Mouse (Mus musculus): ENCODE measurements around the gene Arl16. TPM values are rescaled to one million over a fixed set of nuclear protein-coding genes. Genes with fewer than 3 reads are reported as not detected.
"Not testable (repeated sequence)": the region's sequence is repeated elsewhere in the genome, so short reads cannot be mapped to it uniquely, and the experiment has no call there.

Arl16 gene
- 7.7 and 9.4 TPM in 2 replicates for total RNA-seq (2017)

DNA sequence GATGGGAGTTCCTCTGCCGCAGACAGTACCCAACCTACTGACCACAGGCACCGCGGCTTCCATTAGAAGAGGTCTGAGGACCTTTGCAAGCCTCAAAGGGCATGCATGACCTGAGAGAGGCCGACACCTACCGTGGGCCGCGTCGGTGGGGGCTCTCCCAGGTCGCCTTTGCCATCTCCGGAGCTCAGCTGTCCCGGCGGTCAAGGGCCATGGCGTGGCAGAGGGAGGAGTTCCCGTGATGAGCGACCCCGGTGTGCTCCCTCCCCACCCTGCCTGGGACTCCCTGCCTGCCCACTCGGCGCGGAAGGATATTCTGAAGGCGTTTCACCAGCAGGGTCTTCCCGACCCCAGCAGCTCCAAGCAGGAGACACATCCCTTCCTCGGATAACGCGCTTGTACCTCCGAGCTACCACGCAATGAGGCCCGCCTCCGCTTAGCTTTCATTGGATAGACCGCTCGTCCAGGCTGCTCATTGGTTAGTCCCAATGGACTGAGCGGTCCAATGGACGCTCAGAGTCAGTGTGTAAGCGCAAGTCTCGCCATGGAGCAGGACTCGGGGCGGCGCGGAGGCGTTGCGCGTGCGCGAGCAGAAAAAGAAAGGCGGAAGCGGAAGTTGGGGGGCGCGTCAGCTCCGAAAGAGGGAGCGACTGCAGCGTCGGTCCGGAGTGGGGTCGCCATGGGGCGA, at the start of gene Arl16:
Gene Arl16 (minus strand): TSS at position 557 of the 685 bp plus-strand sequence.
- ATAC-seq (replicated peaks; ENCODE audit: low read depth, poor library complexity, severe bottlenecking) = peak; percentile 98

DNA sequence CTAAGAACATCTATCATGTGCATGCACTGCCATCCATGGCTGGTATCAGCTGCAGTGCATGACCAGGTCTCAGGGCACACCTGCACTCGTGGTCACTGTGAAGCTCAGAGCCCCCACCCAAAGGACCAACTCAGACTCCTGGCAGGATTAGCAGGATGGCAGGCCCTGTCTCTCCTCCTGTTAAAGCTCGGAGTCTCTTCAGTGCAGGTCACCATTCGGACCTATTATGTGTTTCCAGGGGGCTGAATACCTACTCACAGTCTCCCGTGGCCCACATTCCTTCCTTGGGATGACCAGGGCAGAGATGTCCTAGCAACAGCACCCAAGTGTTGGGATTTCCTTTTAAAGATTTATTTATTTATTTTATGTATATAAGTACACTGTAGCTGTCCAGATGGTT, 49.7 kb upstream of the Arl16 start:
- ATAC-seq (replicated peaks; ENCODE audit: low read depth, poor library complexity, severe bottlenecking) = no peak

DNA sequence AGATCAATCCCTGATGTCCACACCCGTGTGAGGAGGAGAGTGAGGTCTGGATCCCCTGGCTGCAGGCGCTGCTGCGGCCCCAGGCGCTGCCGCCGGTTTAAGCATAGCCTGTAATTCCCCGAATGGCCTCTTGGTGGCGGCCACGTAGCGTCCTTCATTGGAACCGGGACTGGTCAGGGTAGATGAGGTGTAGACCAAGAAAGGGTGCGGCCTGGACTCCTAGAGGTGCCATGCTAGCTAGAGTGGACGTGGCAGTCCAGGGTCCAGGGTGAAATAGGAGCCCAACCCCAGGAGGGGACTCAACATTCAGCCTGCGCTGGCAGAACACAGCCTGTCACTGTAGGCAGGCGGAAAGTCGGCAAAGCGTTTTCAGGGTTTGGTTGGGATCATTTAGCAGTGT, 48.2 kb upstream of the Arl16 start:
- peak; percentile 69 for ATAC-seq (replicated peaks; ENCODE audit: low read depth, poor library complexity, severe bottlenecking)

DNA sequence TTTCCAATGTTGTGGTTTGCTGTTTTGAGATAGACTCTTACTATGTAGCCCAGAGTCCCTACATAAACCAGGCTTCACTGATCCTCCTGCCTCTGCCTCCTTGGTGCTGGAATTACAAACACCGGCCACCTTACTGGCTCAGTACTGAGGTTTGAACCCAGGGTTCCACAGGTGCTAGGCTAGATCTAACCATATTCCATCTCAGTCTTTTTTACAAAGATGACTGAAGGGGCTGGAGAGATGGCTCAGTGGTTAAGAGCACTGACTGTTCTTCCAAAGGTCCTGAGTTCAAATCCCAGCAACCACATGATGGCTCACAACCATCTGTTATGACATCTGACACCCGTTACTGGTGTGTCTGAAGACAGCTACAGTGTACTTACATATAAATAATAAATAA, 46.9 kb upstream of the Arl16 start:
- not testable (repeated sequence) for ATAC-seq (replicated peaks; ENCODE audit: low read depth, poor library complexity, severe bottlenecking)

DNA sequence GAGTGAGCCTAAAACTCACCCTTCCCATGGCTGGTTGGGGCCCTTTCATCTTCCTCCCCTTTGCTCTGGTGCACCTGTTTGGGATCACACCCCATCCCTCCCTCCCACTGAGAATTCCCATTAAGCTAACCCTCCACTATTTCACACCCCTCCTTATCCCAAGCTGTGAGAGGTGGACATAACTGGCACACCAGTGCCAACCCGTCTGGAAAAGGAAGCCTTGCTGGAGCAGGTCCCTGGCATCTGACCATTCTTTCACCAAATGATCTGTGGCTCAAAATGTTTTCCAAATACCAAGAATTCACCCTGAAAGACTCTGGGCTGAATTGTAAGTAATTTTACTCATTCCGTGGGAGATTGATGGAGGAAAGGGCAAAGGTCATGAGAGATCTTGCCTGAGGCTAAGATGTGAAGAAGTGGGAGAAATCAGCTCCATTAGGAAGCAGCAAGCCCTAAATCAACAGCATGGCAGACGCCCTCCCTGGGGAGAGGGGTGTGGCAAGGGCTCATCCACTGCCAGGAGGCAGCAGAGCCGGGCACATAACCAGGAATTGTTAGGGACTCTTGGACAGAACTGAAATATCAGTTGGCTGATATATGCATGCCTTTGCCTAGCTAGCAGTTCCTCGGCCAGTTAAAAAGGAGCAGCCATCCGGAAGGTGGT, 45.5 kb upstream of the Arl16 start:
- ATAC-seq (replicated peaks; ENCODE audit: low read depth, poor library complexity, severe bottlenecking) = no peak

DNA sequence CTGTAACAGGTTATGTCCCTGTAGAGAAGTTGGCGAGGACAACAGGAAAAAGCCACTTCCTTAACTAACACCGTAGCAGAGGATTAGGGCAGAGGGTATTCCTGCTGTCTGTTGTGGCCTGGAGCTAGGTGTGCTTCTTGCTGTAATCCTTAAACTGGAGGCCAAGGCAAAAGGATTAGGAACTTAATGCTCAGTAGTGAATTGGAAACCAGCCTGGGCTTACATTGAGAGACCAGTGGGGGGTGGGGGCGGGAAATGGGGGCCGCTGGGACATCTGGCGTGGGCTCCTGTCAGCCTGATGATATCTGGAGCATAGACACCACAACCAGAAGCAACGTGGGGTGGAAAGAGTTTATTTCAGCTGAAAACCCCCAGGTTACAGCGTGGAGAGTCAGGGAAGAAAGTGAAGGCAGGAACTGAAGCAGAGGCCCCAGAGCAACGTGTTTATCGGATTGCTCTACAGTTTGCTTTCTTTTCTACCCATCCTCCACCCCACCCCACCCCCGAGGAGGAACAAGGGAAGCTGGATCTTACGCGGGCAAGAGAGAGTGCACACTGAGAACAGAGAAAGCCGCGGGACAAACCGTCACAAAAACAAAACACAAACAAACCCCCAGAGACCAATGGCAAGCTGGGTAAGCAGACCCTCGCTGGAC, 43.1 kb upstream of the Arl16 start:
- peak; percentile 77 for ATAC-seq (replicated peaks; ENCODE audit: low read depth, poor library complexity, severe bottlenecking)

DNA sequence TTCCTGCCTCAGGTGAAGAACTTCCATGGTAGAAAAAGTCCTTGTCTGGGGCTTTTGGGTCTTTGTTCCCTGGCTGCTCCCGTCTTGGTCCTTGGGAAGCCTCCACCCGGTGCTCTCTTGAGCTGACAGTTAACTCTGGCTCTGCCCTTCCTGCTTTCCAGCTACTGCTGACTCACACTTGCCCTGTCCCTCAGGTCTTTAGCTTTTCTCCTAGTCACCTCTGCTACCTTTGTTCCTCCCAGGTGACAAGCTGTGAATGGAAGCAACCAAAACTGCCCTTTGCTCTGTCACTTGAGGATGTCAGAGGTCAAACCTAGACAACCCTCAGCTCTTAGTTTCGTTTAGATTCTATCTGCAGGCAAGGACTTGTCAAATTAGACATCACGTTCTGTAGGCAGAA, 42.5 kb upstream of the Arl16 start:
- no peak for ATAC-seq (replicated peaks; ENCODE audit: low read depth, poor library complexity, severe bottlenecking)

DNA sequence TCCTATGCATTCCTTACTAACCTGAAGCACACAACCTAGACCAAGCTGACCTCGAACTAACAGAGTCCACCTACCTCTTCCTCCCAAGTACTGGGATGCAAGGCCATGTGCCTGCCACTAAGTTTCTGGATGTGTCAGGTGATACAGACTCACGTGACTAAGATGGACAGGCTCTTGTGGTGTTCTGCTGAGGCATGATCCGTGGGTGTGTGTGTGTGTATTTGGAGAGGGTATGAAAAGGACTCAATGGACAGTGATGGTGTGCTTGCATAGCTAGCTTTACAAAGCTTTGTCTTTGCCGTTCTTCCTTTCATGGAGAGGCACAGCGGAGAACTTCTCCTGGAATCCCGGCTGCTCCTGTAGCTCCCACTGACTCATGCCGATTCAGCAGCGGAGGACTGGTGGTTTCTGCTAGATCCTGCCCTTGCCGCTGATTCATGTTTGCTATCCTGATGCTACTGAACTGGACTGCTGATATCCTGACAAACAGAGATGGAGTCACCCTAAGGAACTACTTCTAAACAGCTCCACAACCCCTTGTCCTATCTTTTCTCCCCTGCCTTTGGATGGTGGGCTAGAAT, 41.0 kb upstream of the Arl16 start:
- ATAC-seq (replicated peaks; ENCODE audit: low read depth, poor library complexity, severe bottlenecking) = no peak

DNA sequence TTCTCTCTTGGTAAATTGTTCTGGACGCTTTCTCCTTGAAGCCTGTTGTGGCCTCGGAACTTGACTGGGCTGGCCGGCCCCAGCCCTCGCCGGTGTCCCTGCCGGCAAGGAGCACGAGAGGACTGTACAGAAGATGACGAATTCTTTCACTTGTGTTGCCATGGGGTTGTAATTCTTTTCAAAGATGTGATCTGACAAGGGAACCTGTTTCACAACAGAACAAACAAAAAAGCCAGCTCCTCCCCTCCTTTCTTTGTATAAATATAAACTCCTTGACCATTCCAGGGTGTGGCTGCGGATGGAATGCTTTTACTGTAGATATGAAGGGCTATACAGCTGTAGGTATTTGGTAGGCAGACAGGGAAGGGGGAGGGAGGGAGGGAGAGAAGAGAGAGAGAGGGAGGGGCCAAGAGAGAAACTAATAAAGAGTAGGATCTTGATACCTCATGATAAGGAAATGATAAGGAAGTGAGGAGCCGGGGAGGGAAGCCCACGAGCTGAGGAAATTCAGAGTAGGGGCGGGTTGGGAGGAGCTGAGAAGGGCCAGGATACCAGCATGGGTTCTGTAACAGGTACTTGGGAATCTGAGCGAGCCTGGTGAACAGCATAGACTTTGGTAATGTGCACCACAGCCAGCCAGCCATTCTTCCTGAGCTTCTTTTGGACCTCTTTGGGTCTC, 40.3 kb upstream of the Arl16 start:
- ATAC-seq (replicated peaks; ENCODE audit: low read depth, poor library complexity, severe bottlenecking) = no peak

DNA sequence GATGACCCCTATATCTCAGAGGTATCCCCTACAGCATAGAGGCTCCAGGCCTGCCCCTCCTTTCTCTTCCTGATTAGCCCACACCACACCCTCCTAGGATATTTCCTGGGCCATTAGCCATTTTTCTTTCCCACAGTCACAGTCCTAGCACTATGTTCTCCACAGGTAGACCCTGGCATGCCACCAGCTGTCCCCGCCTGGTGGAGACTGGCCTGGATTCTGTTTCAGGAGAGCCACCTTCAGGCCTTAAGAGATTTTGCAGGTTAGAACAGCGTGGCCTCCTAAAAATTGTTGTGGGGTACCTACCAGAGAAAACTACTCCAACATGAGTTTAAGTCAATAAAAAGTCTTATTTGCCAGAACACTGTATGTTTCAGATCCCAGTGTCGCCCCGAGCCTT, 39.5 kb upstream of the Arl16 start:
- ATAC-seq (replicated peaks; ENCODE audit: low read depth, poor library complexity, severe bottlenecking) = 0 out of 2 replicates have a peak, but pooled peaks have one; percentile 34

DNA sequence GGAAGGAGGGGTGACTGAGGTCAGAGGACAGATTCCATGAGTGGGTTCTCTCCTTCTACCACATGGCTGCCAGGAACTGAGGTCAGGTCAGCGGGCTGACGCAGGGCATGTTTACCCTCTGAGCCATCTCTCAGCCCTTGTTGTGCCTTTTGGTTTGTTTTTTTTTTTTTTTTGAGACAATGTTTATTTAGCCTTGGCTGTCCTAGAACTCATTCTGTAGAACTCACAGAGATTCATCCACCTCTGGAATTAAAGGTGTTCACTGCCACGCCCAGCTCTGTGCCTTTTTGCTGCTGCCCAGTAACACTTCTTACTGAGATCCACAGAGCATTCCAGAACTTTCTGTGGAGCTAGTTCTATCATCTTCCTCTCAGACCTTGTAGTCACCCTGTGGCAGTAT, 38.3 kb upstream of the Arl16 start:
- ATAC-seq (replicated peaks; ENCODE audit: low read depth, poor library complexity, severe bottlenecking) = no peak

DNA sequence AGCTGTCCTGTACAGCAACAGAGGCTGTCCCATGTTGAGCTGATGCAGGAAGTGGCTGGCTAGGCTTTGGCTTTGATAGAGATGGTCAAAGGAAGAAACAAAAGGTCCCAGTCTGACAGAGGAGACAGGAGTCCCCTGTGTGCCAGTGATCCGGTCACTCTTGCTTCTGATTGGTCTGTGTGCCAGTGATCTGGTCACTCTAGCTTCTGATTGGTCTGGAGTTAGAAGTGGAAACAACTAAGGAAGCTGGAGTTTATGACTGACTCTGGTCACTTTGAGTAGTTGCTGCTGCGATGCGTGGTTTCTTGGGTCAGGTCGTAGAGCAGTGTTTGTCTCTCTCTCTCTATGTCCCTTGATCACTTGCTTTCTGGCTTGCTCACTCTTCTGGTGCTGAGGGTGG, 34.3 kb upstream of the Arl16 start:
- peak; percentile 7; the same call in 1 of the 2 replicates for ATAC-seq (replicated peaks; ENCODE audit: low read depth, poor library complexity, severe bottlenecking)

DNA sequence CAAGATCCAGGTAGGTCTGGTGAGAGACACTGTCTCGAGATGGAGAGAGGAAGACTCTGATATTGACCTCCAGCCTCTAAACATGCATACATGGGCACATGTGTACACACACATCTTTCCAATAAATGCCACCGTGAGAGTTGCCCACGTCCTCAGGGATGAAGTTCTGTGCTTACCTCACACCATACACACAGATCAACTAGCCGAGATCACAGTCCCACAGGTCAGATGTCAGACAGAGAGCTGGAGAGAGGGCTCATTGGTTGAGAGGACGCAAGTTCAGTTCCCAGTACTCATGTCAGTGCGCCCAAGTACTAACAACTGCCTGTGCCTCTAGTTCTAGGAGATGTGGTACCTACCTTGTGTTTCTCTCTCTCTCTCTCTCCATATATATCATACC, 33.6 kb upstream of the Arl16 start:
- ATAC-seq (replicated peaks; ENCODE audit: low read depth, poor library complexity, severe bottlenecking) = no peak

DNA sequence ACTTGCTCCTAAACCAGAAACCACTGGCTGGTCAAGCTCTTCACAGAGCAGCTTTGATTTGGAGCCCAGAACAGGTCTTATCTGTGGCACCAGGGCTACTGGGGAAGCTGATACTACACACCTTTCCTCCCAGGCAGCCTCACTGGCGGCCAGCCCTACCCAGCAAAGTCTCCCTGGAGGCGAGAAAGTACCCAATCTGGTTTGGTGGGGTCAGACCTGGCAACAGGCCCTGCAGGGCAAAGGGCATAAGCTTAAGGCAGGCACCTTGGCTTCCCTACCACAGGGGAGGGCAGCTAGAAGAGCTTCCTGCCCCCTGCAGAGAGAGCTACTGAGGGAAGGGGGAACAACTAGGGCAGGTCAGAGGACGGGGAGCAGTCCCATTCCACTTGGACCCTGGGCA, 33.0 kb upstream of the Arl16 start:
- ATAC-seq (replicated peaks; ENCODE audit: low read depth, poor library complexity, severe bottlenecking) = no peak

DNA sequence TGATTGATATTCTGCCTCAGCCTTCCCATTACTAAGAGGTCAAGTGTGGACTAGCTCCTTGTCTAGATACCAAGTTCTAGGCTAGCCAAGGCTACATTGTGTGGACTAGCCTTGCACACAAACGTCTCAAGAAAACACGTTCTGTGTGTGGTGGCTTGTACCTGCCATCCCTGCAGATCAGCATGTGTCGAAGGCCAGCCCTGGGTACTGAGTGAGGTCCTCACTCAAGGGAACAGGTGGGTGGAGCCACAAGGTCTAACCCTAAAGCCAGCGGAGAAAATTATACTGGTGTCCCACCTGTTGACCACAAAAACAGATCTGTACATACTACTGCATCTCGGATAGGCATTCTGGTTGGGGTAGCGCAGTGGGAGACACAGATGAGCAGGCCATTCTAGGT, 32.5 kb upstream of the Arl16 start:
- ATAC-seq (replicated peaks; ENCODE audit: low read depth, poor library complexity, severe bottlenecking) = no peak

DNA sequence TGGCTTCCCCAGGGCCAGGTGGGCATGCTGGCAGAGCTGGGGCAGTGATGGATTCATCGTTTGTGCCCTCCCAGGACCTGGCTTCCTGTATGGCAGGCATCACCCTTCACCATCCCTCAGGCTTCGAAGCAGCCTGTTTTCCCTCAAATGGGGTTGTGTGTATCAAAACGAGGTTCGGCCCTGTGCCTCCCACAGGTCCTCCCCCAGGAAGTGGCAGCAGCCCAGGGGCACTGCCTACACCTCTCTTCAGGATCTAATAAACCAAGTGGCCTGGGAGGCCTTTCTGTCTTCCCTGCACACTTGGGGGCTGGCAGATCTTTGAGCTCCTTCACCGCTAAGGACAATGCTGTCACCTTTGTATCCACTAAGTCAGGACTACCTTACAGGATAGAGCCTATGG, 31.5 kb upstream of the Arl16 start:
- no peak for ATAC-seq (replicated peaks; ENCODE audit: low read depth, poor library complexity, severe bottlenecking)

DNA sequence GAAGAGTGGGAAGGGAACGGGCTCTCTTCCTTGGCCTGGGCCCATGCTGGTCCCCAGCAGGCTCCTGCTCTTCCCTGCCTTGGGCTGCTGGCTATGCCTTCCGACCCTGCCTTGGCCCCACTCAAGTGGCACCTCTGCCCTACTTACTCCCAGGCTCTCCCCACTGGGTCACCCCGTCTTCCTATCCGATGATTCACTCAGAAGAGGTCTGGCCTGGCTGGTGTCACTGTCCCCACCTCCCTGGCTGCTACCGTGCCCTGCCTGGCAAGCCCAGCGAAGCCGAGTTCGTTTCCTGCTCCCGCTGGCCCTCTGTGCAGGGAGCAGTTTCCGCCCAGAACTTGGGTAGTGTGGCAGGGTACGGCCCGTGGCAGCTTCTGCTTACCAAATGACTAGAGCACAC, 30.8 kb upstream of the Arl16 start:
- ATAC-seq (replicated peaks; ENCODE audit: low read depth, poor library complexity, severe bottlenecking) = no peak

DNA sequence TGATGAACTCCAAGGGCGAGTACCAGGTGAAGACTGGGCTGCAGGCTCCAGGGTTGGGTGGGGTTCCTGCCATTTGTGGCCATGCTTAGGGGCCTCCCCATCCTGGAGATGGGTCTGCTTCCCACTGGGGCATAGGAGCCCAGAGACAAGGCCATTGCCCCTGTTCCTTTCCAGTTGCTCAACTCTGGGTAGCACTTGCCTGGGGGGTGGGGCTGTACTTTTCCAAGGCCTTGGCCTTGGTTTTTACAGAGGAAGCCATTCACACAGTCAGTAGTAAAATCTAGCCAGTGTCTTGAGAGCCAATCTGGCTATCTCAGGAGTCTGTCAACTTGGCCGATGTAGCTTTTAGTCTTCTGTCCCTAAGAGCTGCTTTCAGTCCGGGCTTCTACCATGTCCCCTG, 30.0 kb upstream of the Arl16 start:
- no peak for ATAC-seq (replicated peaks; ENCODE audit: low read depth, poor library complexity, severe bottlenecking)

DNA sequence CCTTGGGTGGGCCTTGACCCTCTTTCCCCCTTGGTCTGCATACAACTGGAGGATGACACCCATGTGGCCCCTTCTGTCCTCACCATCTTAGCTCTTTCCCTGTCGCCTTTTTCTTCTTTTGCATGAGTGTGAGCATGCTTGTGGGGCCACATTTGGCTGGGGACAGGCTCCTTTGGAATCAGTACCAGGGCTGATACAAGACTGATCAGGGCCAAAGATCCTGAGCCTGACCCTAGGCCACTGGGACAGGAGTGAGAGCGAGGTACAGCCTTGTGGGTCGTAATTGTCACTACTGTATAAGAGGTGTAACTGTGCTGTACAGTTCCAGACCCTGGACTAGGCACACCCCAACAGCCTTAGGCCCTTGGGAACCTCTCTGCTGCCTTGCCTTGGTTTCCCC, 26.5 kb upstream of the Arl16 start:
- no peak for ATAC-seq (replicated peaks; ENCODE audit: low read depth, poor library complexity, severe bottlenecking)

DNA sequence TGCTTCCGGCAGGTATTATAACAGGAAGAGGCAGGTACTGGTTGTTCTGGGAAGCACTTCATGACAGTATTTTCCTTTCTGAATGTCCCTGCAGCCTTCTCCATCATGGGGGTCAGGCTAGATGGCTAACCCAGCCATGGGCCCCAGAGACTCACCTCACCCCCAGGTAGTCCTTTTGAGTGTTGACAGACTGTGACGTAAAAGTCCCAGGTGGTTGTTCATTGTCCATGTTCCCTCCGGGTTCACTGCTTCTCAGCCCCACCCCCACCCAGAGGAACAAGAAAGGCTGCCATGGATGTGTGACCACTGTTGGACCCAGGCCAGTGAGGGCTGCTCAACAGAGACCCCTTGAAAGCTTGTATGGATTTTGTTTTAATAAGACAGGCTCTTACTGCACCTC, 25.9 kb upstream of the Arl16 start:
- no peak for ATAC-seq (replicated peaks; ENCODE audit: low read depth, poor library complexity, severe bottlenecking)

DNA sequence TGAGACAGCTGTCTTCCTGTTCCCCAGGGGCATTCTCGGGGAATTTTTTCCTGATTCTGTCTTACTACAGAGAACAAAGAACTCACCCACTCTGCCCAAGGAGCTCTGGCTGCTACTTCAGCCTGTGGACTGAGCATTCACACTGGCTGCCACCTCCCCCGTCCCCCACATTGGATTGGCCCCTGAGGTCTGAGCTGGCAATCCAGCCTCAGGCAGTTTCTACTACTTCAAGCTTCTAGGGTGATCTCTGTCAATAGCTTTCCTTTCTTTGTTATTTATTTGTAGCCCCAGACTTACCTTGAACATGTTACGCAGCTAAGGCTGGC, 25.4 kb upstream of the Arl16 start:
- ATAC-seq (replicated peaks; ENCODE audit: low read depth, poor library complexity, severe bottlenecking) = no peak
